Mouse (Mus musculus) hindbrain, embryonic 14.5 days (tissue): ENCODE measurements around the gene D5Ertd579e. TPM values are rescaled to one million over a fixed set of nuclear protein-coding genes. Genes with fewer than 3 reads are reported as not detected.

ENCODE experiments used
- ATAC-seq: fragments of 200-750 bp; cut with Nextera tagmentation; 2 replicates; pipeline ENCODE4 v1.8.0; 2017; ENCODE audit warnings: moderate number of reproducible peaks, mild to moderate bottlenecking, moderate TSS enrichment, moderate library complexity; ENCODE audit not compliant: low FRiP score
- DNase-seq: peaks from one replicate; pipeline ENCODE4 v3.0.0-alpha.2; 2015; ENCODE audit warnings: low spot score
- H3K27ac ChIP-seq: fragments of 300-500 bp; sonication (generic); 2 replicates; pipeline ENCODE4 v1.5.1; 2014; ENCODE audit warnings: mild to moderate bottlenecking, moderate library complexity
- H3K27me3 ChIP-seq: fragments of 300-500 bp; sonication (generic); 2 replicates; pipeline ENCODE4 v1.6.1; 2014; ENCODE audit warnings: mild to moderate bottlenecking, low read length, mixed read lengths; ENCODE audit not compliant: control insufficient read depth, insufficient read depth
- H3K36me3 ChIP-seq: fragments of 300-500 bp; sonication (generic); replicated peaks from 2 replicates; pipeline ENCODE4 v1.6.1; 2014; ENCODE audit not compliant: control insufficient read depth, insufficient read depth
- H3K4me1 ChIP-seq: fragments of 300-500 bp; sonication (generic); replicated peaks from 2 replicates; pipeline ENCODE4 v1.6.1; 2014; ENCODE audit warnings: antibody characterized with exemption, low read length, mixed read lengths; ENCODE audit not compliant: control insufficient read depth, insufficient read depth
- H3K4me2 ChIP-seq: fragments of 300-500 bp; sonication (generic); replicated peaks from 2 replicates; pipeline ENCODE4 v1.6.1; 2014; ENCODE audit warnings: mild to moderate bottlenecking, moderate library complexity
- H3K4me3 ChIP-seq: fragments of 300-500 bp; sonication (generic); replicated peaks from 2 replicates; pipeline ENCODE4 v1.5.1; 2014; ENCODE audit warnings: mild to moderate bottlenecking, low read length
- H3K9ac ChIP-seq: fragments of 300-500 bp; sonication (generic); 2 replicates; pipeline ENCODE4 v1.6.1; 2014
- H3K9me3 ChIP-seq: fragments of 300-500 bp; sonication (generic); 2 replicates; pipeline ENCODE4 v1.6.1; 2016; ENCODE audit warnings: low read length; ENCODE audit not compliant: control insufficient read depth
- WGBS: fragments of 180-500 bp; shearing (Covaris S2); extraction: QIAGEN DNeasy Blood & Tissue Kit; methylation state at CpG from one replicate; pipeline ENCODE4 v1.1.7; 2014; 5-methylcytosine and 5-hydroxymethylcytosine counted together
- polyA plus RNA-seq: library from polyadenylated mRNA; unstranded; fragments of >200 nt; fragmentation: Nextera tagmentation; extraction: Ambion mirVana; gene quantifications from 2 replicates; pipeline ENCODE4 v1.2.1, GENCODE M21; 2014

Gene D5Ertd579e
- polyA plus RNA-seq, 1 experiment from 2014 or later, result 45.3 TPM

DNA sequence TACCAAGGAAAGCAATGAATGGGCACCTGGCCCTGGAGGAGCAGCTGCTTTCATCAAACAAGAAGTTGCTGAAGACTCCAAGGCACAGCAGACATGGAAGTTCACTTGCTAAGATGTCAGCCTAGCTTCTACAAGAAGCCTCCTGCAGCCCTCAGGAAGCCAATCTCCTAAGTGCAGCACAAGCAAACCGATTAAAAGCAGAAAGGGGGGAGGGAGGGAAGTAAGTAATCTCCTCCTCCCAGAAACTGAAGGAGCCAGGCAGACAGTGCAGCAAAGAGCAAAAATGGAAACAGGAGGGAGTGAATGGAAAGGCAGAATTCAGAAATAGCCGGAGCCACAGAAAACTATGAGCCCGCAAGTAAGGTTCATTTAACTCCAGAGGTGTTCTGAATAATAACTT lies 122.5 kb downstream of the D5Ertd579e start:
- Histone ChIP-seq H3K27me3 (no peaks in the 10 kb centered on the region), H3K36me3 (peaks cover 16% of the 10 kb centered on the region; the same call in 1 of the 2 replicates), H3K9me3 (no peaks in the 10 kb centered on the region), H3K27ac (no peak overlapping the region), H3K4me3 (no peak overlapping the region), H3K4me1 (peaks cover 4% of the 10 kb centered on the region; the same call in 1 of the 2 replicates), H3K4me2 (no peak overlapping the region), H3K9ac (no peak overlapping the region)
- DNase-seq, result no peak
- WGBS, result 59% methylated on average over 3 of the region's 3 CpGs
- no peak for ATAC-seq

DNA sequence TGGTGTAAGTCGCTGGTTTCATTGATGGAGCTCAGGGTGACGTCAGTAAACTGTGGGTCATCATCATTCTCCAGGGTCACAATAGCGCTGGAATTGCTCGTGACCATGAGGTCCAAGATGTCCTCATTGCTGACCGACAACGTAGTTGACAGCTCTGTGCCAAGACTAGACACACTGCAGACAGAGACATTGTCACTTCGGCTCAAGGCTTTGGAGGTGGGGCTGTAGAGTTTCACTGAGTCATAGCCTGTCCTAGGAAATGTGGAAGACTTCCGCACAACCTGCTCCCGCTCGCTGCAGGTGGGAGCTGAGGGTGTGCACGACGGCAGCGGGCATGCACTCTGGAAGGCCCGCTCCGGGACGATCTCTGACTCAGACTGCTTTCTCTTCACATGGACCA lies 124.5 kb downstream of the D5Ertd579e start:
- no peak for DNase-seq
- Histone ChIP-seq H3K4me1 (peaks cover 14% of the 10 kb centered on the region; the same call in 1 of the 2 replicates), H3K27me3 (no peaks in the 10 kb centered on the region), H3K9ac (no peak overlapping the region), H3K4me2 (no peak overlapping the region), H3K9me3 (no peaks in the 10 kb centered on the region), H3K4me3 (no peak overlapping the region), H3K27ac (no peak overlapping the region), H3K36me3 (peaks cover 16% of the 10 kb centered on the region; the same call in 1 of the 2 replicates)
- WGBS, result 96% methylated on average over 16 of the region's 16 CpGs
- ATAC-seq, result no peak

DNA sequence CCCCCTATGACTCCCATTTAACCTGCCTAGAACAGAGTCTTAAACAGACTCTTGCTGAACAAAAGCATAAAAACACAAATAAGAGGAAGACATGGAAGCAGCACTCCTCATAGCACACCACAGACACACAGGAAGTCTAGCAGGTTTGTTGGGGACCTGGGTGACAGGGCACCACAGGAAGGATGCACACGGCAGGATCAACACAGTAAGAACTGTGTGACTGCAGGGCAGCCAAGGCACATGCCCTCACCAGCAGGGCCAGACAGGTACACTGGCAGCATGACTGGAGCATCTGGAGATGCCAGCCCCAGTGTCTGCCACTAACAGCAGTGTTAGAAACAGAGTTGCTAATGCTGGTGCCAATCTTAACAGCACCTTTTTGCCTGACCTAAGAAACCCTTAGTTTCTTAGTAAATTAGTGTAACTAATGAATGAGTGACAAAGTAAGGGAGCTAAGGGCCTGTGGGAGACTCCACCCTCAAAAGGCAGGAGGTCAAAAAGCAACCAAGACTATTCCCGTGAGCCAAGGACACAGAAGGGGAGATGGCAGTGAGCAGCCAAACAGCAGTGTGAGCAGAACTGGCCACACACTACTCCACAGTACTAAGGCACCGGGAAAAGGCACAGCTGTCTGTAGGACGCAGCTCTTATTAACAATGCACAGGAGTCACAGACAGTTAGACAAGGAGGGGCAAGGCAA lies 125.1 kb downstream of the D5Ertd579e start:
- Histone ChIP-seq H3K27me3 (no peaks in the 10 kb centered on the region), H3K27ac (no peak overlapping the region), H3K36me3 (peaks cover 16% of the 10 kb centered on the region; the same call in 1 of the 2 replicates), H3K9ac (no peak overlapping the region), H3K4me1 (peaks cover 14% of the 10 kb centered on the region; the same call in 1 of the 2 replicates), H3K9me3 (no peaks in the 10 kb centered on the region), H3K4me2 (no peak overlapping the region), H3K4me3 (no peak overlapping the region)
- no peak for ATAC-seq
- DNase-seq, result no peak
- 88% methylated on average over 4 of the region's 4 CpGs for WGBS

DNA sequence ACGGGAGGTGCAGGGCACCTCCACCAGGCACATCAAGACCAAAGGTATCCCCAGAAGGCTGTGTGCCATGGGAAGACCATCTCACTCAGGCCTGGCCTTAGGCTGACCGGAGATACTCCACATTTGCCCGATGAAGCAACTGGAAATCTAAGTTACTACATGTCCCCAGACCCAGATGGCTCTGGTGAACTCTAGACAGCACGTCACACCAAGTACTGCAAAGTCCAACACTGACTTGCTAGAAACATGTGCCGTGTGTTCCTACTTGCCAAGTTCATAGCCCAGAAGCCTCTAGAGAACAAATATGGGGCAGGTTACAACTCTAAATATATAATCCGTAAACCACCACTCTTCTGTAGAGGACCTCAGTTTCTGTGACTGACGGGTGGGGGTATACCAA lies 125.7 kb downstream of the D5Ertd579e start:
- Histone ChIP-seq H3K9me3 (no peaks in the 10 kb centered on the region), H3K27ac (no peak overlapping the region), H3K4me3 (no peak overlapping the region), H3K36me3 (peaks cover 16% of the 10 kb centered on the region; the same call in 1 of the 2 replicates), H3K9ac (no peak overlapping the region), H3K27me3 (no peaks in the 10 kb centered on the region), H3K4me2 (no peak overlapping the region), H3K4me1 (0 out of 2 replicates have a peak, but pooled peaks cover 10% of the 10 kb centered on the region)
- DNase-seq, result no peak
- WGBS, result 96% methylated on average over 7 of the region's 7 CpGs
- no peak for ATAC-seq

DNA sequence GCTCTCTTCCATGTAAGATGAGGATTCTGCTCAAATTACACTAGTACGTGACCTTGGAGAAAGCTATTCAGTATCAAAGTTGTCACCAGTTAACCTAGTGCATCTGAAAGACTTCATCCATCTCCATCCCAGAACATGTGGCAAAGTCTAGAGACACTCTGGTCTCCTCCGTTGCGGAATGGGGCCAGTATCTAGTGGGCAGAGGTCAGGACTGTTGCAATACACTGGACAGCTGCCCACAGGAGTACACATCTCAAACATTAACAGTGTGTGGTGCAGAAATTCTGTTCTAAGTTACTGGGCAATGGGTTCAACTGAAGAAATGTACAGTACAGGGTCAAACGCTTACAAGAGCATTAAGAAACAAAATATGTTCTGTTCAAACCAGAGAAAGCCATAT lies 127.7 kb downstream of the D5Ertd579e start:
- H3K9ac ChIP-seq, result no peak overlapping the region
- no peak overlapping the region for H3K4me2 ChIP-seq
- H3K4me3 ChIP-seq, result no peak overlapping the region
- no peaks in the 10 kb centered on the region for H3K9me3 ChIP-seq
- H3K4me1 ChIP-seq, result 0 out of 2 replicates have a peak, but pooled peaks cover 10% of the 10 kb centered on the region
- ATAC-seq (no peak), DNase-seq (no peak)
- no peaks in the 10 kb centered on the region for H3K27me3 ChIP-seq
- 87% methylated on average over 4 of the region's 4 CpGs for WGBS
- H3K36me3 ChIP-seq, result peaks cover 16% of the 10 kb centered on the region; the same call in 1 of the 2 replicates
- no peak overlapping the region for H3K27ac ChIP-seq

DNA sequence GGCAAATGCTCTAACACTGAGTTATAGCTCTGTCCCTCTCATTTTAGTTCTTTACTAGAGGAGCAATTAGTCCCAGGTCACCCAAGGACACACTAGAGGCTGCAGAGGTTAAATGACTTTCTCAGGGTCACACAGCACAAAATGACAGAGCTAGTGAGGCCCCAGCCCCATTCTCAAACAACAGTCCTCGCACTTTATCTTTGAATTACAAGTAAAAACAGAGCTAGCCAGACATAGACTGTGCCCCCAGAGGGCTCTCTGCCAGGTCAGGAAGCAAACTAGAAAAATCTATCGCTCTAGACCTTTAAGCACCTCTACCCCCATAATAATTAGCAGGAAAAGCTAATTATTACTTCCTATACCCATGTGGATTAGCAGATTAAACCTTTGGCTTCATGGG lies 128.2 kb downstream of the D5Ertd579e start:
- ATAC-seq, result no peak
- Histone ChIP-seq H3K36me3 (peaks cover 16% of the 10 kb centered on the region; the same call in 1 of the 2 replicates), H3K9me3 (no peaks in the 10 kb centered on the region), H3K4me2 (no peak overlapping the region), H3K4me3 (no peak overlapping the region), H3K9ac (no peak overlapping the region), H3K27me3 (no peaks in the 10 kb centered on the region), H3K27ac (no peak overlapping the region), H3K4me1 (0 out of 2 replicates have a peak, but pooled peaks cover 10% of the 10 kb centered on the region)
- 70% methylated on average over 2 of the region's 2 CpGs for WGBS
- no peak for DNase-seq

DNA sequence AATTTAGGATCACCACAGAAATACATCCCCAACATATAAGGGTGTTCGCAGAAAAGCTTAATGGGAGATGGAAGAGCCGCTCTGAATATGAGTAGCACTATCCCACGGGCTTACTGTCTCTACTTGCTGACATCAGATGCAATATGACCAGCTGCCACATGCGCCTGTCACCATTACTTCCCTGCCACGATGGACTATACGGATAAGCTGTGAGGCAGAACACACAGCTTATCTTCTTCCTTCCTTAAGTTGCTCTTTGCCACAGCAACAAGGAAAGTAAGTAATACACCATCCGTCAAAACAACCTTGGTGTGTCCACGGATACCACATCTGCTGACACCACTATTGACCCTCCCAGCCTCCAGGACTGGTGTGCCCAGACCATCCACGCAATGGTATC lies 131.3 kb downstream of the D5Ertd579e start:
- Histone ChIP-seq H3K4me2 (no peak overlapping the region), H3K36me3 (no peaks in the 10 kb centered on the region), H3K27ac (no peak overlapping the region), H3K4me1 (0 out of 2 replicates have a peak, but pooled peaks cover 10% of the 10 kb centered on the region), H3K9me3 (no peaks in the 10 kb centered on the region), H3K27me3 (no peaks in the 10 kb centered on the region), H3K4me3 (no peak overlapping the region), H3K9ac (no peak overlapping the region)
- 89% methylated on average over 9 of the region's 9 CpGs for WGBS
- ATAC-seq, result no peak
- DNase-seq, result no peak

DNA sequence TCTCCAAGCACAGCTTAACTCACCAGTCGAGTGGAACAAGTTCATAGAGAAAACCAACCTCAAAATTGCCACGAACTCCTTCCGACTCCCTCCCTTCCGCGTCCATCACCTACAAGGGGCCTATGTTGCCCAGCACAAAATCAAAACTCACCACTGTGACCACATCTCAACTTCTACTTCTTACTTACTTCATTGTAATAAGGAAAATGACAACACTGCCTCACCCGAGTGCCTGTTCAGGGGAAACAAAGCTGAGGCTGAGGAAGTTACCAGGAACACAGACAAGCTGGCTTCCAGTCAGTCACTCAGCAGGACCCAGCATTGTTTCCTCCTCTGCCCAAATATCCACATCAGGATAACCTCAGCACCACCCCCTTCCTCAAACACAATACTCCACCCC lies 132.1 kb downstream of the D5Ertd579e start:
- Histone ChIP-seq H3K4me3 (no peak overlapping the region), H3K4me2 (no peak overlapping the region), H3K4me1 (0 out of 2 replicates have a peak, but pooled peaks cover 10% of the 10 kb centered on the region), H3K9me3 (no peaks in the 10 kb centered on the region), H3K36me3 (no peaks in the 10 kb centered on the region), H3K27ac (no peak overlapping the region), H3K27me3 (no peaks in the 10 kb centered on the region), H3K9ac (no peak overlapping the region)
- ATAC-seq (no peak), DNase-seq (no peak)
- 84% methylated on average over 6 of the region's 6 CpGs for WGBS

DNA sequence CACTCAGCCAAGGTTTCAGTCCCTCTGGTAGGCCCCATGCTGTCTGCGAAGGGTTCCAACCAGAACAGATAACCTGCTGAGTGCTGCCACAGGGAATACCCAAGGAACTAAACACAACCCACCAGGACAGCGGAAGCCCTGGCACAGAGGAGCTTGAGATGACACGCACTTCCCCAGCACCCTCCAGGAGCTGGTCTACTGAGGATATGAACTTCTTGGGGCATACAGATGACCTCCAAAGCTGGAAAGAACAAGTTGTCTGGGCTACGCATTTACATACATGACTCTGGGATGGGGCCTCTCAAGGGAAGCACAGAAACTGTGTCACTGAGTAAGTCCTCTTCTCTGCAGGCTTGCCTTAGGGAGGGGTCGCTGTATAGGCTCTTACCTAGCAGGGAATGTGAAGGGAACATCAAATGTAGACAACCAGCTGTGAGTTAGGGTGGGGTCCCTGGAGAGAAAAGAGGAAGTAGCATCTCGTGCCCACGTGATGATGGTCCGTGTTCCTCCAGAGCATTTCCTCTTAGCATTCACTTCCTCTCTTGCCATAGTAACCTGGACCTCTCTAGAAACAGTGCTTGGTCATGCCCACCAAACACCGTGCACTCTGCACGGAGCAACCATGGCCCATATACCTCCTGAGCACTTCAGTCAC lies 132.9 kb downstream of the D5Ertd579e start:
- H3K9me3 ChIP-seq, result no peaks in the 10 kb centered on the region
- no peak overlapping the region for H3K9ac ChIP-seq
- no peaks in the 10 kb centered on the region for H3K27me3 ChIP-seq
- no peak overlapping the region for H3K27ac ChIP-seq
- H3K36me3 ChIP-seq, result no peaks in the 10 kb centered on the region
- H3K4me3 ChIP-seq, result no peak overlapping the region
- ATAC-seq (no peak), DNase-seq (no peak)
- WGBS, result 91% methylated on average over 10 of the region's 10 CpGs
- 0 out of 2 replicates have a peak, but pooled peaks cover 10% of the 10 kb centered on the region for H3K4me1 ChIP-seq
- no peak overlapping the region for H3K4me2 ChIP-seq
